Mouse (Mus musculus) thymus, adult 2 months (tissue): ENCODE measurements around the gene Phgdh.

Source experiments
- CTCF ChIP-seq: fragments of 200-500 bp; IDR thresholded peaks from 2 replicates; pipeline ENCODE4 v1.5.1; 2012; ENCODE audit warnings: mild to moderate bottlenecking, control low read depth, low read length, moderate library complexity, borderline replicate concordance; ENCODE audit not compliant: control insufficient read depth, poor library complexity, insufficient read depth; ENCODE audit errors: extremely low read depth
- POLR2A ChIP-seq: fragments of 200-500 bp; IDR thresholded peaks from 2 replicates; pipeline ENCODE4 v1.6.1; 2012; ENCODE audit warnings: mild to moderate bottlenecking, low read length, control low read depth, moderate library complexity; ENCODE audit not compliant: control insufficient read depth, poor library complexity, insufficient read depth; ENCODE audit errors: extremely low read depth

- TF ChIP-seq CTCF (no peak), POLR2A (no peak)
Measured at GRCm38 (mm10) chr3:98389305-98389704, 49.5 kb upstream of the Phgdh start.
